Mouse (Mus musculus): ENCODE measurements around the gene Sim2.

Gene Sim2

DNA sequence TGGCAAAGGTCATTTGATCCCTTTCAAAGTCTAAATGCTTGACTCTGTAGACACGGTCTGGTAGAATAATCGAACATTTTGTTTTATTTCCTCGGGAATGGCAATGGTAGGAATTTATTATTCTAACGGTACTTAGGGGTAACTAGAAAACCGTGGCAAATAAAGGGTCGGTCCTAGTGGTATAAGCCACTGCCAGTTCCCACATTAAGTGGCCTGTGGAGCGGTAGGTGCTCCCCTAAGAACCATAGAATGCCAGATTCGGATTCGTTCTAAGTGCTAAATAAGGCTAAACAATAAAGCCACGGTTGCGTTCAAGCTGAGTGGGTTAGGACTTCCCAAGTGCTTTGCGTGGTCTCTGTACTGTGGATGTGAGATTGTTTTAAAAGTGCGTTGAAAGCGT is 11.7 kb downstream of the Sim2 start:
- no peak for DNase-seq (ENCODE audit: low spot score)

DNA sequence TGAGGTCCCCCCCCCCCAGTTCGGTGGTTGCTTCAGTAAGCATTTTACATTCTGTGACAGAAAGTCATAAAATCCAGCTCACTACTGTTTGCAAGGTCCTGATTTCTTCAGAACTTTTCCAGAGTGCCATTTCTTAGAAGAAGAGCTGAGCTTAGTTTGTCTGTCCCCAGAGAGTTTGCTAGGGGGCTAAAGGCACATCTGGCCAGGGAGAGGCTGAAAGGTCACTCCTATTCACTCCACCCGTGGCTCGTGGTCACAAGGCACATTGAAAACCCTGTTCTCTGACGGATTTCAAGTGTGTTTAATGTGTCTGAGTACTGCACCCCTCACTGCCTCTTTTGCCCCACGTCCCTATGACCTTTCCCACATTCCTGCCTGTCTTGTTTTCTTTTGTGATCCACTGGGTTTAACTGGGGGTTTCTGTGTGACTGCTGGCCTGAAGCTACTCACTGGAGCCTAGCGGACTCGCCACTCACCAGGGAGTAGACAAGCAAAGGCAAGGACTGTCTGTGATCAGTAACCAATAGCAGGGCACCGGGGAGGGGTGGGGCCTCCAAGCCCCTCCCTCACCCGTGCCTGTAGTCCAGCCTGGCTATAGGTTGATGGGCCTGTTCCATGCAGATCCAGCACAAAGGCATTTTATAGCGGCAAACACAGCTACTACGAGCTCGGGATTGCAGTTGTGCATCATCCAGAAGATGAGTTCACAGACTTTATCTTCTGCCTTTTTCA is 13.2 kb downstream of the Sim2 start:
- DNase-seq (ENCODE audit: low spot score) = no peak

GRCm38 (mm10) chr16:94113160-94113559 is 28.4 kb downstream of the Sim2 start:
- DNase-seq (ENCODE audit: low spot score) = no peak

GRCm38 (mm10) chr16:94114693-94115092 is 30.0 kb downstream of the Sim2 start:
- DNase-seq (ENCODE audit: low spot score) = no peak

GRCm38 (mm10) chr16:94117333-94117732 is 32.6 kb downstream of the Sim2 start:
- DNase-seq (ENCODE audit: low spot score) = no peak

DNA sequence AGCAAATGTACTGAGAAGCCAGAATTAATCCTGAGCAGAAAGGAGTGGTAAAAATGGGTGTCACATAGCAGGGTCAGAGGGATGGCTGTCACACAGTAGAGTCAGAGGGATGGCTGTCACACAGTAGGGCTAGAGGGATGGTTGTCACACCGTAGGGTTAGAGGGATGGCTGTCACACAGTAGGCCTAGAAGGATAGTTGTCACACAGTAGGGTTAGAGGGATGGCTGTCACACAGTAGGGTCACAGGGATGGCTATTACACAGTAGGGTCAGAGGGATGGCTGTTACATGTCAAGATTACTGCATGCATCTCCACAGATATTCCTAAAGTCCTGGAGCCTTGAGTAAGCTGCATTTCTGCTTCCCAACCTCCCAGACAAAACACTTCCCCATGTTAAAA is 33.7 kb downstream of the Sim2 start:
- no peak for DNase-seq (ENCODE audit: low spot score)

DNA sequence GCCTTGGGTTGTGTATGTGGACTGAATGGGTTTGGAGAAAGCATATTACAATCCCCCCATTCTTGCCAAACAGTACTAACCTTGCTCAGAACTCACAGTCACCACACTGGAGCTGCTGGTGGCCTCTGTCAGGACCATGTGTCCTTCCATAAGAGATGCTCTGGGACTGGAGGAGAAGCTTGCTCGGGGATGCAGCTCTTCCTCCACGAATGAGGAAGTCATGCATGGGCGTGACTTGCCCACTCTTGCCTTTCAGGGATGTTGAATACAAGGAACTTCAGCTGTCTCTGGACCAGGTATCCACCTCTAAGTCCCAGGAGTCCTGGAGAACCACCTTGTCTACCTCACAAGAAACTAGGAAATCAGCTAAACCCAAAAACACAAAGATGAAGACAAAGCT is 37.6 kb downstream of the Sim2 start:
- DNase-seq (ENCODE audit: low spot score) = no peak

- no peak for DNase-seq (ENCODE audit: low spot score)
Measured at GRCm38 (mm10) chr16:94123247-94123646, 38.5 kb downstream of the Sim2 start.

GRCm38 (mm10) chr16:94125172-94125981 is 40.6 kb downstream of the Sim2 start:
- DNase-seq (ENCODE audit: low spot score) = no peak

GRCm38 (mm10) chr16:94126200-94126599 is 41.5 kb downstream of the Sim2 start:
- DNase-seq (ENCODE audit: low spot score) = no peak

- DNase-seq (ENCODE audit: low spot score) = no peak
Measured at GRCm38 (mm10) chr16:94128236-94128835, 43.6 kb downstream of the Sim2 start.

GRCm38 (mm10) chr16:94134218-94134617 is 49.5 kb downstream of the Sim2 start:
- DNase-seq (ENCODE audit: low spot score) = no peak

DNA sequence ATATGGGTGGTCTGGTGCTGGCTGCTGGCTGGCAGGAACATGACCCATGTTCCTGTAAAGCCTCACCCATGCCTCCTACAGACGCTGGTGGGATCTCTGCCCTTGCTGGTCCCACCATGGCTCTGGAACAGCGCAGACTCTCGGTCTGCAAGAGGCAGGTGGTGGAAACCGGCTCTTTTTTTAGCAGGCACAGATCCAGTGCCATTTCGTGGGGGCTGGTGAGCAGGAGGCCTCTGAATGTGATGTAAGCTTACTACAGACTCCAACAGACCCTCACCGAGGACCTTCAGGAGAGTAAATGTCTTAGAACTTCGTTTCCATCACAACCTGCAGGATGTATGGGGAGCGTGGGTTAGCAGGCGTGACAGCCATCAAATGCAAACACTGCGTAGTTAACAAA is 56.0 kb downstream of the Sim2 start:
- DNase-seq (ENCODE audit: low spot score) = no peak

GRCm38 (mm10) chr16:94143325-94143724 is 58.6 kb downstream of the Sim2 start:
- DNase-seq (ENCODE audit: low spot score) = no peak

GRCm38 (mm10) chr16:94148139-94148538 is 63.4 kb downstream of the Sim2 start:
- no peak for DNase-seq (ENCODE audit: low spot score)

GRCm38 (mm10) chr16:94150125-94151103 is 65.7 kb downstream of the Sim2 start:
- DNase-seq (ENCODE audit: low spot score) = no peak

- peak; percentile 65 for DNase-seq (ENCODE audit: low spot score)
Measured at GRCm38 (mm10) chr16:94155041-94155653, 70.4 kb downstream of the Sim2 start.

DNA sequence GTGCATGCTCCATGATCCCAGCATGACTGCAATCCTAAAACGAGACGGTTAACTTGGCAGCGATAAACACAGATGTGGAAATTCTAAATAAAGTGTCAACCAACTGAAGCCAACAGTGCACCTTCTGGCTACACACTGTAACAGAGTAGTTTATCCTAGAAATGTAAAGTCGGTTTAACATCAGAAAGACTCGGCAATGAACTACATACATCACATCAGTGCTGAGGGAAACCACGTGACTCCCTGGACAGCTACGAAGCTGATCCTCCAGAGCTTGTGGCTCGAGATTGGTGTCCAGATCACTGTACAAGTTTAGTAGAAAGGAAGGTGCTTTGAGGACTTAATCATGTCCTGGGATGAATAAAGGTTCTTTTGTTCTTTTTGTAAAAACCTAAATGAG is 73.1 kb downstream of the Sim2 start:
- no peak for DNase-seq (ENCODE audit: low spot score)

GRCm38 (mm10) chr16:94162000-94162399 is 77.3 kb downstream of the Sim2 start:
- no peak for DNase-seq (ENCODE audit: low spot score)

GRCm38 (mm10) chr16:94163051-94163450 is 78.3 kb downstream of the Sim2 start:
- DNase-seq (ENCODE audit: low spot score) = no peak

- DNase-seq (ENCODE audit: low spot score) = no peak
Measured at GRCm38 (mm10) chr16:94164236-94164635, 79.5 kb downstream of the Sim2 start.
